Mouse (Mus musculus) ES-CJ7 (cell line): ENCODE data around the gene Gm14325.
A peak's percentile ranks its signal among the peaks of the same experiment; 100 is the strongest.
"Not testable (repeated sequence)": the region's sequence is repeated elsewhere in the genome, so short reads cannot be mapped to it uniquely, and the experiment has no call there.

Experiments used
- DNase-seq: peaks from one replicate; pipeline ENCODE4 v3.0.0; 2011; ENCODE audit warnings: low read depth, low spot score

Gene Gm14325

GRCm38 (mm10) chr2:177839901-177840663 is at the start of gene Gm14325:
Gene Gm14325 (minus strand): TSS chr2:177840336.
- DNase-seq = peak; percentile 82

GRCm38 (mm10) chr2:177887743-177888142 is 47.6 kb upstream of the Gm14325 start:
- DNase-seq = not testable (repeated sequence)

- not testable (repeated sequence) for DNase-seq
Measured at GRCm38 (mm10) chr2:177862254-177862653, 22.1 kb upstream of the Gm14325 start.

- peak; percentile 65 for DNase-seq
Measured at GRCm38 (mm10) chr2:177843666-177844065, 3.5 kb upstream of the Gm14325 start.

- peak; percentile 3 for DNase-seq
Measured at GRCm38 (mm10) chr2:177836756-177837155, 3.4 kb downstream of the Gm14325 start.

GRCm38 (mm10) chr2:177835733-177836536 is 4.2 kb downstream of the Gm14325 start:
- DNase-seq = peak; percentile 87

GRCm38 (mm10) chr2:177821952-177822351 is 18.2 kb downstream of the Gm14325 start:
- not testable (repeated sequence) for DNase-seq

- DNase-seq = peak; percentile 76
Measured at GRCm38 (mm10) chr2:177806170-177806569, 34.0 kb downstream of the Gm14325 start.

GRCm38 (mm10) chr2:177787351-177787750 is 52.8 kb downstream of the Gm14325 start:
- not testable (repeated sequence) for DNase-seq
